Mouse (Mus musculus) CD4-positive naive resting alpha-beta T cell, adult 76 days (primary cell): ENCODE measurements around the gene Dcaf7. TPM values are rescaled to one million over a fixed set of nuclear protein-coding genes. Genes with fewer than 3 reads are reported as not detected.

Experiments
- total RNA-seq: library from RNA; stranded (reverse); gene quantifications from one replicate; pipeline ENCODE4 v1.2.4, GENCODE M21; 2023

Gene Dcaf7
- 62.4 TPM for total RNA-seq

GRCm38 (mm10) chr11:106036548-106037417, at the start of gene Dcaf7:
Gene Dcaf7, plus strand, starts transcription at chr11:106036872.

GRCm38 (mm10) chr11:105994375-105994774, 42.3 kb upstream of the Dcaf7 start, which contains the start of gene Ace3:
Gene Ace3, plus strand, starts transcription at chr11:105994675.

GRCm38 (mm10) chr11:106007821-106008220, 28.9 kb upstream of the Dcaf7 start, which contains the start of gene Kcnh6:
Gene Kcnh6, plus strand, starts transcription at chr11:106008124.

GRCm38 (mm10) chr11:106065923-106066571, 29.4 kb downstream of the Dcaf7 start, which contains the start of gene Taco1:
Gene Taco1, plus strand, starts transcription at chr11:106066061.

GRCm38 (mm10) chr11:106083708-106084701, 47.3 kb downstream of the Dcaf7 start, which contains the start of gene Map3k3:
Gene Map3k3, plus strand, starts transcription at chr11:106084613.

Other genes starting within 250 kb of the Dcaf7 start
- 0.67 TPM for gene Cyb561, start 83.5 kb upstream of the Dcaf7 start, total RNA-seq
- 1.3 TPM for gene Ace, start 68.9 kb upstream of the Dcaf7 start, total RNA-seq
- gene Ace3, start 42.2 kb upstream of the Dcaf7 start, total RNA-seq: not detected
- 0.38 TPM for gene Kcnh6, start 28.7 kb upstream of the Dcaf7 start, total RNA-seq
- gene Taco1, start 29.2 kb downstream of the Dcaf7 start, total RNA-seq: 6.7 TPM
- gene Map3k3, start 47.7 kb downstream of the Dcaf7 start, total RNA-seq: 162 TPM
- gene Gm10840, start 124.0 kb downstream of the Dcaf7 start, total RNA-seq: 10.1 TPM
- gene Limd2, start 124.0 kb downstream of the Dcaf7 start, total RNA-seq: 704 TPM
- 27.3 TPM for gene Strada, start 165.3 kb downstream of the Dcaf7 start, total RNA-seq
- gene Ccdc47, start 179.5 kb downstream of the Dcaf7 start, total RNA-seq: 40.0 TPM
- gene Ddx42, start 180.1 kb downstream of the Dcaf7 start, total RNA-seq: 82.3 TPM
- 73.6 TPM for gene Ftsj3, start 219.2 kb downstream of the Dcaf7 start, total RNA-seq
- 50.6 TPM for gene Psmc5, start 219.3 kb downstream of the Dcaf7 start, total RNA-seq
- gene Smarcd2, start 236.1 kb downstream of the Dcaf7 start, total RNA-seq: 96.8 TPM
- gene Tcam1, start 239.8 kb downstream of the Dcaf7 start, total RNA-seq: not detected